Mouse (Mus musculus) kidney, embryonic 15.5 days (tissue): ENCODE results near the gene Hunk. TPM values are rescaled to one million over a fixed set of nuclear protein-coding genes. Genes with fewer than 3 reads are reported as not detected.

ENCODE experiments used
- ATAC-seq: fragments of 200-750 bp; cut with Nextera tagmentation; replicated peaks from 2 replicates; pipeline ENCODE4 v1.8.0; 2017; ENCODE audit warnings: moderate TSS enrichment; ENCODE audit not compliant: low FRiP score
- H3K27ac ChIP-seq: fragments of 300-500 bp; sonication (generic); 2 replicates; pipeline ENCODE4 v1.5.1; 2015; ENCODE audit warnings: mild to moderate bottlenecking, inconsistent platforms
- H3K27me3 ChIP-seq: fragments of 300-500 bp; sonication (generic); 2 replicates; pipeline ENCODE4 v1.6.1; 2015; ENCODE audit warnings: inconsistent platforms
- H3K36me3 ChIP-seq: fragments of 300-500 bp; sonication (generic); 2 replicates; pipeline ENCODE4 v1.6.1; 2015; ENCODE audit warnings: inconsistent platforms
- H3K4me1 ChIP-seq: fragments of 300-500 bp; sonication (generic); 2 replicates; pipeline ENCODE4 v1.6.1; 2015; ENCODE audit warnings: inconsistent platforms
- H3K4me2 ChIP-seq: fragments of 300-500 bp; sonication (generic); 2 replicates; pipeline ENCODE4 v1.6.1; 2015; ENCODE audit warnings: moderate library complexity, mild to moderate bottlenecking, inconsistent platforms
- H3K4me3 ChIP-seq: fragments of 300-500 bp; sonication (generic); replicated peaks from 2 replicates; pipeline ENCODE4 v1.5.1; 2015; ENCODE audit warnings: mild to moderate bottlenecking, inconsistent platforms
- H3K9ac ChIP-seq: fragments of 300-500 bp; sonication (generic); 2 replicates; pipeline ENCODE4 v1.6.1; 2015; ENCODE audit warnings: mild to moderate bottlenecking, inconsistent platforms
- H3K9me3 ChIP-seq: fragments of 300-500 bp; sonication (generic); replicated peaks from 2 replicates; pipeline ENCODE4 v1.6.1; 2016; ENCODE audit warnings: inconsistent platforms
- WGBS: fragments of 180-500 bp; shearing (Covaris S2); methylation state at CpG from one replicate; pipeline ENCODE4 v1.1.7; 2015; ENCODE audit warnings: mixed read lengths; 5-methylcytosine and 5-hydroxymethylcytosine counted together
- polyA plus RNA-seq: library from polyadenylated mRNA; unstranded; fragments of >200 nt; fragmentation: Nextera tagmentation; extraction: Ambion mirVana; gene quantifications from 2 replicates; pipeline ENCODE4 v1.2.1, GENCODE M21; 2015

Hunk gene
- polyA plus RNA-seq, 1 experiment from 2014 or later = 13.5 TPM

DNA sequence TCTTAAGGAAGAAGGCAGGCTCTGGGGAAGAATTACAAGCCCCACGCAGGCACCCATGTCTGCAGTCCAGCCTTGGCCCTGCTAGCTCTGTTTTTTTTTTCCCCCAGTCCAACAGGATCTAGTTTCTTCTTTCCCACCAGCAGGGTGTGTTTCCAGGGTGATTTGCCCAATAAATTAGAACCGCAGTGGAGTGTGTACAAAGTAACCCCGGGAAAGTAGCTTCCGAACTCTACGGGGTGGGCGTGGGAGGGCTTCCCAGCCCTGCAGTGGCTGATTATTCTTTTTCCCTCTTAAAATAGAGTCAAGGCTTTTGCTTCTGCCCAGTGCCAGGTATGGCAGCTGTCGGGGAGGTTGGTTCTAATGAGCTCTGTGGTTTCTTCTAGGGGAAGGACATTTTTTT, 35.3 kb downstream of the Hunk start:
- Histone ChIP-seq H3K4me1 (peaks cover 83% of the 10 kb centered on the region), H3K27ac (peak overlapping the region; percentile 87), H3K9me3 (no peaks in the 10 kb centered on the region), H3K9ac (no peak overlapping the region), H3K4me2 (peak overlapping the region; percentile 36), H3K4me3 (no peak overlapping the region), H3K36me3 (0 out of 2 replicates have a peak, but pooled peaks cover 7% of the 10 kb centered on the region), H3K27me3 (no peaks in the 10 kb centered on the region)
- 10% methylated on average over 7 of the region's 7 CpGs for WGBS
- peak; percentile 47 for ATAC-seq

DNA sequence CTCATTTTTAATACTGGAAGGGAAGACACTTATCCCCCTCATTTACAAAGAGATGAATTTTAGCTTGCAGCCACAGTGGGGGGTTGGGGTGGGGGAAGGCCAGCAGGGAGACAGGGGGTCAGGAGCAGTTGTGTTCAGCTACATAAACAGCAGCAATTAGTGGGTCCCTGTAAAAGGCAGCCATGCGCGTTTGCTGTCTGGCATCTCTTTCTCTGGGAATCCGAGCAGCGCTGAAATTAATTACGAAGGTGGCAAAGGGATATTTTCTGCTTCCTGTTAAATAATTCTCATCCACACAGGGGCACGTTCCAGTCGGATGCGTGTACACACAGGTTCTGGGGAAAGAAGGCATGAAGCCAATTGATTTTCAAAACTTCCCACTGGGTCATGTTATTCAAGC, 35.7 kb downstream of the Hunk start:
- peak overlapping the region; percentile 87 for H3K27ac ChIP-seq
- H3K4me3 ChIP-seq = 0 out of 2 replicates have a peak overlapping the region, but pooled peaks have one; percentile 5
- H3K9me3 ChIP-seq = no peaks in the 10 kb centered on the region
- peak overlapping the region; percentile 36 for H3K4me2 ChIP-seq
- H3K4me1 ChIP-seq = peaks cover 83% of the 10 kb centered on the region
- 0 out of 2 replicates have a peak, but pooled peaks cover 5% of the 10 kb centered on the region for H3K36me3 ChIP-seq
- 6% methylated on average over 8 of the region's 8 CpGs for WGBS
- H3K9ac ChIP-seq = peak overlapping the region; percentile 31; the same call in 1 of the 2 replicates
- no peaks in the 10 kb centered on the region for H3K27me3 ChIP-seq
- ATAC-seq = peak; percentile 29; the same call in 1 of the 2 replicates

DNA sequence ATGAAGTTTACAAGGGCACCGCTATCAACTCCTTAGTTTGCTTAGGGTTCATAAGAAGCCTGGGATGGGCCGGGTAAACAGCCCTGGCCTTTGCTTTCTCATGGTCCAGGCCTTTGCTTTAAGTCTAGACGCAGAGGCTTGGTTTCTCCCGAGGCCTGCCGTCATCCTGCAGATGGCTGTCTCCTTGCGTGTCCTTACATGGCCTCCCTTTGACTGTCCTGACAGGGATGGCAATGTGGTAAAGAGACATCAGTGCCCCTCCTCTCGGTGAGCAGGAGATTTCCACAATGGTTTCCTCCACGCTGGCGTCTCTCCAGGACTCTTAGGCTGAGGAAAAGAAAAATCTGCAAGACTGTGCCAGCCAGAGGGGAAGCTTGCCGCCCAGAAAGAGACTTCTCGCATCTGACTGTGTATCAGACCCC, 36.3 kb downstream of the Hunk start:
- WGBS = 33% methylated on average over 11 of the region's 11 CpGs
- 0 out of 2 replicates have a peak overlapping the region, but pooled peaks have one; percentile 5 for H3K4me3 ChIP-seq
- H3K27me3 ChIP-seq = no peaks in the 10 kb centered on the region
- H3K4me2 ChIP-seq = peak overlapping the region; percentile 36
- H3K27ac ChIP-seq = peak overlapping the region; percentile 87
- peak overlapping the region; percentile 31; the same call in 1 of the 2 replicates for H3K9ac ChIP-seq
- H3K9me3 ChIP-seq = no peaks in the 10 kb centered on the region
- H3K4me1 ChIP-seq = peaks cover 83% of the 10 kb centered on the region
- no peak for ATAC-seq
- H3K36me3 ChIP-seq = 0 out of 2 replicates have a peak, but pooled peaks cover 3% of the 10 kb centered on the region

DNA sequence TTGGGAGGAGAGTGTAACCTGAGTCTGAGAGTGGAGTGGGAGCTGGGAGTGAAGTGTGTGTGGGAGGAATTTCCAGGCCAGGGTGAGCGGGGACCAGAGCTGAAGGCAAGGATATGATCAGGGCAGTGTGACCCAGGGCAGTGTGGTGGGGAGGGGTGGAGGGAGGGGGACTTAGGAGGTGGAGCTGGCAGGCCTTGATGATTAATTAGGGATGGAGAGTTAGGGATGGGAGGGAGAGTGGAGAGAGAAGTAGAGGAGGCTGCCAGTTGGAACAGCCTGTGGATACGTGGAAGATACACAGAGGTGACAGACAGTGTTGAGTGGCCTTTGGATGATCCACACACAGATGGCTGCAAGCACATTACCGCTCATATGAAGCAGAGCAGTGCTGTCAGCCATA, 38.1 kb downstream of the Hunk start:
- peak overlapping the region; percentile 57 for H3K27ac ChIP-seq
- peaks cover 67% of the 10 kb centered on the region for H3K4me1 ChIP-seq
- H3K27me3 ChIP-seq = no peaks in the 10 kb centered on the region
- ATAC-seq = peak; percentile 86
- no peak overlapping the region; the same call in 1 of the 2 replicates for H3K4me2 ChIP-seq
- no peak overlapping the region for H3K9ac ChIP-seq
- no peak overlapping the region for H3K4me3 ChIP-seq
- 0 out of 2 replicates have a peak, but pooled peaks cover 8% of the 10 kb centered on the region for H3K36me3 ChIP-seq
- no peaks in the 10 kb centered on the region for H3K9me3 ChIP-seq
- WGBS = 8% methylated on average over 3 of the region's 3 CpGs

DNA sequence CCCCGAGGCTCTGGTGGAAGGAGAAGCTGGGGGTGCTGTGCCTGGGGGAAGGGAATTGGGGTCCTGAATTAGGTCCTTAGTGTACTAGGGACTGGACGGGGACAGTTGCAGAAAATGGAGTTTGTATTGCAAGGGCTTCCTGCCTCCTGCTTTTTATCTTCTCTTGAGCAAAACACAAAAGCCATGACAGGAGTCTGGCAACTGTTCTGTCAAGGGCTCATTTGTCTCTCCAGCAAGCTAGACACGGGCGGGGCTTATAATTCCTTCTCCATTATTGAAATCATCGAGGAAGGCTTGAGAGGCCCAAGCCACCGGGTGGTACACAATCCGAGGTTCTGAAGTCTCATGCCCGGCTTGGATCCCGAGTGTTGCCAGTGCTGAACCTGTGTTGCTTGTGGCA, 38.6 kb downstream of the Hunk start:
- no peak for ATAC-seq
- Histone ChIP-seq H3K4me3 (no peak overlapping the region), H3K27me3 (no peaks in the 10 kb centered on the region), H3K9ac (no peak overlapping the region), H3K36me3 (0 out of 2 replicates have a peak, but pooled peaks cover 8% of the 10 kb centered on the region), H3K4me1 (peaks cover 62% of the 10 kb centered on the region), H3K27ac (peak overlapping the region; percentile 57), H3K9me3 (no peaks in the 10 kb centered on the region), H3K4me2 (no peak overlapping the region; the same call in 1 of the 2 replicates)
- WGBS = 44% methylated on average over 9 of the region's 9 CpGs

DNA sequence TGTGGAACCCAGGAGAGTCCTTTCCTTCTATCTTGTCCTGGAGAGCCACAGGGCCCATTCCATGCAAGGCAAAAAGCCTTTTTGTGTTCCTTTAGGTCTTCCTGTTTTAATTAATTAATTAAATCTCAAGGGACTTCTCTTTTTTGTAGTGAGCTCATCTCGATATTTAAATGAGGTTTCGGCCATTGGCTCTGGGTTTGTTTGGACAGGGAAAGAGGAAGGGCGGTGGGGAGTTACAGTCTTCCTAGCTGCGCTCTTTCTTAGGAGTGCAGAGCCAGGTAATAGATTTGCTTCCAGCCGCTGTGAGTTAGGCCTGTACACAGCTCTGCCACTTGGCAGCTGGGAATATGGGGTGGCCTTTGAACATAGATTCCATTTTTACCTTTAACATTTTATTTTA, 40.4 kb downstream of the Hunk start:
- ATAC-seq = no peak
- H3K4me1 ChIP-seq = peaks cover 51% of the 10 kb centered on the region
- H3K36me3 ChIP-seq = 0 out of 2 replicates have a peak, but pooled peaks cover 8% of the 10 kb centered on the region

DNA sequence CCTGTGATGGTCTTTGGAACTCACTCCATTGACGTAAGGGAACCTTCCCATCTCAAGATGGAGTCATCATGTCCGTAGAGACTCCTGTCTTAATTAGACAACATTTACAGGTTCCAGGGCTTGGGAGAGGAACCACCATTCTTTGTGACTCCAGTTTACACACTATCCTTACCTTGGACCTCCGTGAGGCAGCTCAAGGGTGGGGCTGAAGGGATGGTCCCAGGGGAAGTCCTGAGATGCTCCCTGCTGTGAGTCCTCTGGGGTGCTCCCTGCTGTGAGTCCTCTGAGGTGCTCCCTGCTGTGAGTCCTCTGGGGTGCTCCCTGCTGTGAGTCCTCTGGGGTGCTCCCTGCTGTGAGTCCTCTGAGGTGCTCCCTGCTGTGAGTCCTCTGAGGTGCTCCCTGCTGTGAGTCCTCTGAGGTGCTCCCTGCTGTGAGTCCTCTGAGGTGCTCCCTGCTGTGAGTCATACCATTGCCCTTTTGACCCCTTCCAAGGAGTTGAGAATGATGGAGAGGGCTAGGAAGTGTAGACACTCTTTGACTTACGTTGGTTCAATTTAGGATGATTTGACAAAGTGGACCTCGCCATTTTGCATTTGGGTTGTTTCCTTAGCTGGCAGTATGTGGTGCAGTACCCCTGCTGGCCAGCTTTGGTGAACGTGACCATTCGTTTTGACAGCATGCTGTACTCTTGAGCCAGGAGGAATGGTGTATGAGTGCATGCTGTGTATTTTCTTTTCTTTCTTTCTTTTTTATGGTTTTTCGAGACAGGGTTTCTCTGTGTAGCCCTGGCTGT, 42.2 kb downstream of the Hunk start:
- Histone ChIP-seq H3K36me3 (peaks cover 17% of the 10 kb centered on the region), H3K9me3 (no peaks in the 10 kb centered on the region), H3K4me2 (no peak overlapping the region), H3K4me3 (no peak overlapping the region), H3K27me3 (no peaks in the 10 kb centered on the region), H3K9ac (no peak overlapping the region), H3K27ac (no peak overlapping the region), H3K4me1 (peaks cover 36% of the 10 kb centered on the region)
- 89% methylated on average over 8 of the region's 8 CpGs for WGBS
- no peak for ATAC-seq

More for the DNA sequence above, 40.4 kb downstream of the Hunk start:
- Histone ChIP-seq H3K27ac (no peak overlapping the region), H3K9me3 (no peaks in the 10 kb centered on the region), H3K4me3 (no peak overlapping the region), H3K27me3 (no peaks in the 10 kb centered on the region), H3K9ac (no peak overlapping the region), H3K4me2 (no peak overlapping the region)
- 87% methylated on average over 5 of the region's 5 CpGs for WGBS

DNA sequence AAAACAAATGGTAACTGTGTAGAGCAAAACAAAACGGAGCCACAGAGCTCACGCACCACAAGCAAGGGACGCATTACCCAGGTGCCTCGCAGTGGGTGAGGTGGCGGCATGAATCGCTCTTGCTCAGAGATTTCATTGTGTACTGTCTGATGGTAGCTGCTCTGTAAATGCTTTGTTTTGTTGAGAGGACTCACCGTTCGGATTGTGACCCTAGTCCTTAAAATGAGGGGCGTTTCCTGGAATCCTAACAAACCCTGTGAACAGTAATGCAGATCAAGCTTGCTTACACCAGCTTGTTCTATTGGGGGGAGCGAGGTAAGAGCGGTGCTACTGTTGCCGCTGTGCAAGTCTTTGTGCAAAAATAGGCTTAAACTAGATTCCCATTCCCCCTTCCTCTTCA, 47.7 kb downstream of the Hunk start:
- Histone ChIP-seq H3K27me3 (no peaks in the 10 kb centered on the region), H3K36me3 (peaks cover 25% of the 10 kb centered on the region), H3K9me3 (no peaks in the 10 kb centered on the region; the same call in 1 of the 2 replicates), H3K9ac (no peak overlapping the region), H3K4me1 (peaks cover 41% of the 10 kb centered on the region), H3K4me3 (no peak overlapping the region), H3K27ac (no peak overlapping the region), H3K4me2 (no peak overlapping the region)
- no peak for ATAC-seq
- 97% methylated on average over 12 of the region's 12 CpGs for WGBS

DNA sequence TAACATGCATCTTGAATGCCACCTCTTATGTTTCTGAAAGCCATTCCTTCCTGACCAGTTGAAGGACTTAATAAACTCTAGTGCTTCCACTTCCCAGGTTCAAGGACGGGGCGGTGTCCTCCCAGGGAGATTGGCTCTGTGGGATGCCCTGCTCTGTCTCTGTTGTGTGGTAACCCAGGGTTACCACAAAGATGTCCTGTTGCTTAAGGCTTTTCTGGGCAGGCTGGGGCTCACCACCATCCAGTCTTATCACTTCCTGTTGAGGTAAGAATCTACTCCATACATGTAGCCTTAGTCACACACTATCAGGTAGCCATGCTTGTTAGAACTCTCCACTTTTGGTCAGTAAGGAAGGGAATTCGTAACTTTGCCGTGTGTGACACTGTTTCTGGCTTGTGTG, 49.4 kb downstream of the Hunk start:
- H3K9ac ChIP-seq = no peak overlapping the region
- no peak overlapping the region for H3K27ac ChIP-seq
- H3K9me3 ChIP-seq = no peaks in the 10 kb centered on the region; the same call in 1 of the 2 replicates
- H3K36me3 ChIP-seq = peaks cover 38% of the 10 kb centered on the region
- no peak overlapping the region for H3K4me3 ChIP-seq
- peaks cover 48% of the 10 kb centered on the region for H3K4me1 ChIP-seq
- 61% methylated on average over 4 of the region's 4 CpGs for WGBS
- H3K27me3 ChIP-seq = no peaks in the 10 kb centered on the region
- ATAC-seq = no peak
- H3K4me2 ChIP-seq = no peak overlapping the region

DNA sequence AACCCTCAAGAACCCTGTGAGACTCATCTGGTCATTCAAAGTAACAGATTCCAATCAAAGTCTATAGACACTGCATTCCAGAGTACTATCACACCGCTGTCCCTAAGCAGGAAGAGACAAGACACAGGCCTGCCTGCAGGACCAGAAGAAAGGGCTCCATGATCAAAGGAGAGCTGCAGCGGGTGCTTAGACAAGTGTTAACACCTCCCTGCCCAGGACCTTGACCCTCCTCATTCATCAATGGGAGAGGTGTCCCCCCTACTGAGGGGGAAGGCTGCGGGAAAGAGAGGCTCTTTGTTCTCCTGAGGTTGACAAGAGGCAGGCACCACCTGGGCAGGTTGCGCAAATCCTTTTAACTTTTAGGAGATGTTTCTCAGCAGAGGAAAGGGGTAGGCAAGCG, 51.5 kb downstream of the Hunk start:
- Histone ChIP-seq H3K36me3 (peaks cover 37% of the 10 kb centered on the region), H3K27me3 (no peaks in the 10 kb centered on the region), H3K4me2 (no peak overlapping the region), H3K9ac (no peak overlapping the region), H3K4me3 (no peak overlapping the region), H3K9me3 (no peaks in the 10 kb centered on the region; the same call in 1 of the 2 replicates), H3K4me1 (peaks cover 39% of the 10 kb centered on the region), H3K27ac (peak overlapping the region; percentile 33; the same call in 1 of the 2 replicates)
- ATAC-seq = peak; percentile 67
- 38% methylated on average over 5 of the region's 5 CpGs for WGBS

DNA sequence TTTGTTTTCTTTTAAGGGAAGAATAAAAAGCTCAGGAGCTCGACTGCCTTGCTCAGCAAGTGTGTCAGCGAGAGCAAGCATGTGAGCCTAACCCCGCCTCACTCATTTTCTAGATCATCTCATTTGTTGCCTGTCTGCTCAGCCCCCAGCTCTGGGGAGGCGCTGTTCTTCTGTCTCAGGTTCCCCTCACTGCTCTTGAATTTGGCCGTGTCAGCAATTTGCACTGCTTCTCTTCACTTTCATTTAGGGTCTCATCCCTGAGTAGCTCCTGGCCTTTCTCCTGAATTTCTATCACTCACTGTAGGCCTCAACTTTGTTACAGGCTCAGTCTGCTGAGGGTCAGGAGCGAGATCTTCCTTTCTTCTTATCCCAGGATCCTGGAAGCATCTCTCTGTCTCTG, 53.7 kb downstream of the Hunk start:
- Histone ChIP-seq H3K4me1 (peaks cover 48% of the 10 kb centered on the region), H3K27me3 (no peaks in the 10 kb centered on the region), H3K27ac (no peak overlapping the region), H3K9ac (no peak overlapping the region), H3K9me3 (no peaks in the 10 kb centered on the region), H3K36me3 (peaks cover 17% of the 10 kb centered on the region), H3K4me2 (no peak overlapping the region), H3K4me3 (no peak overlapping the region)
- WGBS = 67% methylated on average over 6 of the region's 6 CpGs
- no peak for ATAC-seq

DNA sequence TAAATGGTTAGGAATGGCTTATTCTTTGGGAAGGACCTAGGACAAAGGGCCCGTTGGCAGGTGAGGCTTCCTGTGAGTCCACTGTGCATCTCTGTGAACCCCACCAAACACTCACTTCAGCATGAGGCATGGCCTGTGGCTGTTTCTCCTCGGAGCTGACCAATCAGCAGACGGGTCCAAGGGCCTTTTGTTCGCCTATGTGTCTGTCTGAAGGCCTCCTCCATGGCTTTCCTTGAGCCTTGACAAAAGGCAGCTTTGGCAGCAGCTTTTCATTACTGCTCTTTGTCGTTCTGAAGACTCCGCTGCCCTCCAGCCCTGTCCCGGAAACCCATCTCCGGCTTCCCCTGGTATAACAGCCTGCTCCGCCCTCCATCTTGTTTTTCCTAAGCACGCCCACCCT, 54.8 kb downstream of the Hunk start:
- Histone ChIP-seq H3K4me1 (peaks cover 40% of the 10 kb centered on the region), H3K9ac (no peak overlapping the region), H3K4me2 (no peak overlapping the region), H3K36me3 (peaks cover 15% of the 10 kb centered on the region), H3K27ac (no peak overlapping the region), H3K27me3 (no peaks in the 10 kb centered on the region), H3K9me3 (no peaks in the 10 kb centered on the region), H3K4me3 (no peak overlapping the region)
- no peak for ATAC-seq
- 84% methylated on average over 10 of the region's 10 CpGs for WGBS
